Mouse (Mus musculus) forebrain, embryonic 10.5 days (tissue): ENCODE results near the gene Acer1. TPM values are rescaled to one million over a fixed set of nuclear protein-coding genes. Genes with fewer than 3 reads are reported as not detected.
"Not testable (repeated sequence)": the region's sequence is repeated elsewhere in the genome, so short reads cannot be mapped to it uniquely, and the experiment has no call there.

Experiments
- DNase-seq: peaks from one replicate; pipeline ENCODE4 v3.0.0-alpha.2; 2017; ENCODE audit warnings: low spot score; ENCODE audit errors: extremely low spot score
- H3K27ac ChIP-seq: fragments of 300-500 bp; sonication (generic); 2 replicates; pipeline ENCODE4 v1.5.1; 2016; ENCODE audit warnings: mild to moderate bottlenecking
- H3K27me3 ChIP-seq: fragments of 300-500 bp; sonication (generic); 2 replicates; pipeline ENCODE4 v1.6.1; 2016; ENCODE audit warnings: mild to moderate bottlenecking; ENCODE audit not compliant: poor library complexity, severe bottlenecking
- H3K36me3 ChIP-seq: fragments of 300-500 bp; sonication (generic); replicated peaks from 2 replicates; pipeline ENCODE4 v1.6.1; 2016; ENCODE audit warnings: mild to moderate bottlenecking, moderate library complexity
- H3K4me1 ChIP-seq: fragments of 300-500 bp; sonication (generic); 2 replicates; pipeline ENCODE4 v1.6.1; 2016
- H3K4me3 ChIP-seq: fragments of 300-500 bp; sonication (generic); 2 replicates; pipeline ENCODE4 v1.5.1; 2016; ENCODE audit warnings: mild to moderate bottlenecking, moderate library complexity
- H3K9me3 ChIP-seq: fragments of 300-500 bp; sonication (generic); 2 replicates; pipeline ENCODE4 v1.6.1; 2016; ENCODE audit warnings: mild to moderate bottlenecking, moderate library complexity
- WGBS: fragments of 180-500 bp; shearing (Covaris S2); methylation state at CpG from one replicate; pipeline ENCODE4 v1.1.7; 2016; 5-methylcytosine and 5-hydroxymethylcytosine counted together
- polyA plus RNA-seq: library from polyadenylated mRNA; unstranded; fragments of >200 nt; fragmentation: Nextera tagmentation; extraction: Ambion mirVana; gene quantifications from 2 replicates; pipeline ENCODE4 v1.2.1, GENCODE M21; 2016

Gene Acer1
- polyA plus RNA-seq, 1 experiment from 2014 or later: not detected

DNA sequence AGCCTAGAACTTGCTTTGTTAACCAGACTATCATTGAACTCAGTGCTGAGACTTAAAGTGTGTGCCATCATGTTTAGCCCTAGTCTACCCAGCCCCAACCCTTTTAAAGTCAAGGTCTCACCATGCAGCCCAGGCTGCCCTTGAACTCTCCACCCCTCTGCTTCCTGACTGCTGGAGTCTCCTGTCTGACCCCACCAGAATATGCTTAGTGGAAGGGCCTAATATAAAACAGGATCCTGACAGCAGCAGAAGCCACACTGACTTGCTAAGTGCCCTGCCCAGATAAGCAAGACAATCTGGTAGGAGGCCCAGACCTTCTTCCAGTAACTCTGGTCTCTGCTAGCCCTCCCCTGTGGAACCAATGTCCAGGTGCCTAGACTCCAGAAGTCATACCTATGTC is 52.8 kb downstream of the Acer1 start:
- Histone ChIP-seq H3K27me3 (no peaks in the 10 kb centered on the region), H3K4me3 (no peak overlapping the region), H3K27ac (no peak overlapping the region), H3K36me3 (peaks cover 93% of the 10 kb centered on the region), H3K9me3 (no peaks in the 10 kb centered on the region), H3K4me1 (peaks cover 37% of the 10 kb centered on the region)
- no peak for DNase-seq

DNA sequence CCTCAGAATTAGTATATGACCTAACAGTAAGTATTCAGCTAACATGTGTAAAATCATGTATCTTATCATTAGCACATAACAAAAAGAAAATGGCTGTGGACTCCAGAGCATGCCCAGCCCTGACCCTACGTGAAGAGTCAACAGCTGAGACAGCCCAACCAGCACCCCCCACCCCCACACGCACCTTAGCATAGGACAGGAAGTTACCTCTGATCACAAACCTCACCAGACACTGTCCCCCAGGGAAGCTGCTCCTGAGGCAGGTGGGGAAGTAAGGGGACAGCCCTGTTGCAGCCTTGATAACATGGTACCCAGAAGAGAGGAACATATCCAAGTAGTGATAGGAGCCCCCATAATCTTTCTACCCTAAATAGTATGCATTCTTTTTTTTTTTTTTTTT is 55.9 kb downstream of the Acer1 start:
- WGBS: 97% methylated on average over 2 of the region's 2 CpGs
- peaks cover 95% of the 10 kb centered on the region for H3K36me3 ChIP-seq

DNA sequence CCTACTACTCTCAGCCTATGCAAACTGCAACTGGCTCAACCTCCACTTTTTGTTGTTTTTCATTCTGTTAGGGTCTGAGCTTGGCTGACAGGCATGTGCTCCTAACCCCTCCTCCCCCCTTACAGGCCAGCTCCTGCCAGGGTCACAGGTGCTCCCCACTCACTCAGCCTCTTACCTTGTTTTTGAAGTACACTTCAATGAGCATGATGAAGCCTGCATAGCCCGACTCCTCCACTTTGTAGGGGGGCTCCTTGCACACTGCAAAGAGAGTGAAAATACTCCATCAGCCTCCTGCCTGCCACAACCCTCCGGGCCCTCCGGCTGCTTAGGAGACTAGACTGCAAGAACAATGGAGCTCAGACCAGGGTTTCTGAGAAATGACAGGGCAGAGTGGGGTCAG is 62.2 kb downstream of the Acer1 start:
- no peaks in the 10 kb centered on the region for H3K4me1 ChIP-seq
- WGBS: 84% methylated on average over 3 of the region's 3 CpGs
- H3K9me3 ChIP-seq: no peaks in the 10 kb centered on the region; the same call in 1 of the 2 replicates
- no peak overlapping the region for H3K27ac ChIP-seq
- peaks cover 99% of the 10 kb centered on the region for H3K36me3 ChIP-seq
- no peak overlapping the region for H3K4me3 ChIP-seq
- DNase-seq: no peak
- no peaks in the 10 kb centered on the region for H3K27me3 ChIP-seq

More for the DNA sequence above, 55.9 kb downstream of the Acer1 start:
- no peak for DNase-seq
- H3K27ac ChIP-seq: no peak overlapping the region
- H3K9me3 ChIP-seq: no peaks in the 10 kb centered on the region; the same call in 1 of the 2 replicates
- no peak overlapping the region for H3K4me3 ChIP-seq
- H3K27me3 ChIP-seq: no peaks in the 10 kb centered on the region
- peaks cover 14% of the 10 kb centered on the region for H3K4me1 ChIP-seq

DNA sequence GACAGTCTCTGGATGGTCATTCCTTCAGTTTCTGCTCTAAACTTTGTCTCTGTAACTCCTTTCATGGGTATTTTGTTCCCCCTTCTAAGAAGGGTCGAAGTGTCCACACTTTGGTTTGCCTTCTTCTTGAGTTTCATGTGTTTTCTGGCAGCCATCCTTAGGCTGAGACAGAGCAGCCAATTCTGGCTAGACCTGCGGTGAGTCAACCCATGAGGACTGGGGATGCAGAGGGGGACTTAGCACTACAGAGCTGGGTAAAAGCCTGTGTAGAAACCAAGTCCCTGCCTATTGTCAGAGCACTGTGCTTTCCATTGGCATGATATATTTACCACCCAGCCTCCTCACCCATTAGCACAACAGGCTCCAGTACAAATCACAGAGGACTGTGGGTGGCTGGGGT is 64.8 kb downstream of the Acer1 start:
- Histone ChIP-seq H3K36me3 (peaks cover 99% of the 10 kb centered on the region), H3K27ac (no peak overlapping the region), H3K4me3 (no peak overlapping the region), H3K4me1 (no peaks in the 10 kb centered on the region), H3K9me3 (no peaks in the 10 kb centered on the region), H3K27me3 (no peaks in the 10 kb centered on the region)
- DNase-seq: no peak
- 92% methylated on average over 2 of the region's 2 CpGs for WGBS

DNA sequence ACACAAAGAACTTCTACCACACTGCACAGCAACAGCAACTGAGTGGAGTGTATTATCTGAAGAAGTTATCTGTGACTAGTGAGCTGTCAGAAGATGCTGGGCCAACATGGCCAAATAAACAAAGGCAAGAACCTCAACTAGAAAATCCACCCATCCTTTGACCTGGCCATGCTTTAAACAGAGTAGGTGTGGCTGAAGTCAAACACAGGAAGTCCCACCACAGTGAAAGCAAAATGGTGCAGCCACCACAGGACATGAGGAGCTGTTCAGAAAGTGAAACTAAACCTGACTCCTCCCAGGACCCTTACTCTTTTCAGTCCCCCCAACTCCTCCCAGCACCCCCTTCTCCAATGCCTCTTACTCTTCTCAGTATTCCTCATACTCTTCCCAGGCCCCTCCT is 68.5 kb downstream of the Acer1 start:
- Histone ChIP-seq H3K27ac (no peak overlapping the region), H3K9me3 (no peaks in the 10 kb centered on the region), H3K4me1 (no peaks in the 10 kb centered on the region), H3K27me3 (no peaks in the 10 kb centered on the region), H3K36me3 (peaks cover 99% of the 10 kb centered on the region), H3K4me3 (no peak overlapping the region)
- DNase-seq: no peak

DNA sequence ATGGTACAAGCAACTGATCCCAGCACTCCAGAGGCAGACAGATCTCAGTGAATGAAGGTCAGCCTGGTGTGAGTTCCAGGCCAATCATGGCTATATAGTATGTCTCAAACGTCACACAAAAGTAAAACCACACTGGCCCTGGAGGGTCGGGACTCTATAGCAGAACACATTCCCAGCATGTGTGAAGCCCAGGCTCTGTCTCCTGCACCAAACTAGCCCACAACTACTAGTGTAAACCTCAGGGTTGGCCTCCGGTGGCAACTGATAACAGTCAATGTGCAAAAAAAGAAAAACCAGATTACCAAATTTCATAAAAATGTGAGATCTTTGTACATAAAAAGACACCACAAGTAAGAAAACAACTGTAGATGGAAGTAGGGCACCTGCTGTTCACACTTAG is 68.9 kb downstream of the Acer1 start:
- Histone ChIP-seq H3K4me3 (no peak overlapping the region), H3K27me3 (no peaks in the 10 kb centered on the region), H3K4me1 (no peaks in the 10 kb centered on the region), H3K9me3 (no peaks in the 10 kb centered on the region), H3K27ac (no peak overlapping the region), H3K36me3 (peaks cover 99% of the 10 kb centered on the region)
- no peak for DNase-seq
- 96% methylated on average over 3 of the region's 3 CpGs for WGBS

DNA sequence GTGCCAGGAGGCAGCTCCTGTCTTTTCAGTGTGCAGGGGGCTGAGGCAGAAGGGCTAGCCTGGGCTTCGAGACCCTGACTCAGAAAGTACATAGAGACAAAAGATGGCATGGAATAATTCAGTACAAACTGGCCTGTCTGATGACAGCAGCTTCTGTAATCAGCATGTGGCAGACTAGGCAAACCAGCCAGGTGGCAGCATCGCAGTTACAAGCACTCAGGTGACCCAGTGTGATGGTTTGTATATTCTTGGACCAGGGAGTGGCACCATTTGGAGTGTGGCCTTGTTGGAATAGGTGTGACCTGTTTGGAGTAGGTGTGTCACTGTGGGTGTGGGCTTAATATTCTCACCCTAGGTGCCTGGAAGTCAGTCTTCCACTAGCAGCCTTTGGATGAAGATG is 72.2 kb downstream of the Acer1 start:
- WGBS: 86% methylated on average over 2 of the region's 2 CpGs
- H3K4me3 ChIP-seq, DNase-seq, H3K27me3 ChIP-seq, H3K4me1 ChIP-seq, H3K27ac ChIP-seq, H3K9me3 ChIP-seq: not testable (repeated sequence)
- H3K36me3 ChIP-seq: peaks cover 100% of the 10 kb centered on the region

DNA sequence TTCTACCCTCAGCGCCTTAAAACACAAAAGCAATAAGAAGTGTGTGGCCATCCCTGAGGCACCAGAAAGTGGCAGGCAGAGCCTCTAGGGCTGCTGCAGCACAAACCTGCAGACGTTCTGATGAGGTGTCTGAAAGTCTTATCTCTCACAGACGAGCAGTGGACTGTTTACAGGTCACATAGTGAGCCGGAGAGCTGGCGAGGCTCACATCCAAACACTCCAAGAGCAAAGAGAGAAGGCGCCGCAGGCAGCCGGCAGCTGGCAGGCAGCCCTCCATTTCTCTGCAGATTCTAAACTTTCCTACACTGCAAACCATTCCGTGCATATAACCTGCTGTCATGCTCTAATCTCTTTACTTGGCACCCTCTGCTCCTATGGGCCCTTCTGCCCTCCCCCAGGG is 74.0 kb downstream of the Acer1 start:
- 93% methylated on average over 9 of the region's 9 CpGs for WGBS
- Histone ChIP-seq H3K4me3 (no peak overlapping the region), H3K27ac (no peak overlapping the region), H3K27me3 (no peaks in the 10 kb centered on the region), H3K36me3 (peaks cover 100% of the 10 kb centered on the region), H3K4me1 (no peaks in the 10 kb centered on the region), H3K9me3 (no peaks in the 10 kb centered on the region)
- DNase-seq: no peak

DNA sequence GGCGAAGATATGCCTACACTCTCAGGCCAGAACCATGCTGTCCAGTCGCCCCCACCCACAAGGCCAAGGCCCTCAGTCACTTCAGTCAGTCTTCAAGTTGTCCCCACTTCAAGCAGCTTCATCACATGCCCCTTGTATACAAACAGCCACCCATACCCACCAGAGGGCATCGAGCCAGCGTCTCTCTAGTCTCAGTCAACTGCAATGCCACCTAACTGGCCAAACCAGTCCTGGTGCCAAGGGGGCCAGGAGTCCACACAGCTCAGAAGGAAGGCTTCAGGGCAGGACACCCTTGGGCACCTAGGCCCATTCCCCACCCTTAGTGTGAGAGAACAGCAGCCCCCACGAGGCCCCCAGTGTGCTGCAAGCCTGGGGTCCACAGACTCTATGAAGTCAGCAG is 74.8 kb downstream of the Acer1 start:
- Histone ChIP-seq H3K27ac (no peak overlapping the region), H3K4me1 (no peaks in the 10 kb centered on the region), H3K4me3 (no peak overlapping the region), H3K36me3 (peaks cover 100% of the 10 kb centered on the region), H3K27me3 (no peaks in the 10 kb centered on the region), H3K9me3 (no peaks in the 10 kb centered on the region)
- DNase-seq: no peak
- WGBS: 91% methylated on average over 5 of the region's 5 CpGs

DNA sequence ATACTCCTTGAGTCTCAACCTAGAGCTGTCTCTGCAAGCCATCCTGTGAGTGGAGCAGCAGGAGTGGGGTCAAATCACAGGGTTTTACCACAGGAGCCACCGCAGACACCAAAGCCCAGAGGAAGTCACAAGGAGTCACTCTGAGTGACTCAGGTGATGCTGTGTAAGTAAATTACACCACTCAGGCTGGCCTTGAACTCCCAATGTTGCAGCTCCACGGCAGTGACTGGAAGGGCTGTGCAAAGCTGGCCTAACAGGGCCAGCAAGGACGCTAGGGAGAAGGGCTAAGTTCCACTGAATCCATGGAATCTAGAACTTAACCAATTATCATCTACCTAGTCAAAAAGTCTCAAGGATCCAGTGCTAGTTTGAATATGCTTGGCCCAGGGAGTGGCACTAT is 75.8 kb downstream of the Acer1 start:
- H3K4me3 ChIP-seq: no peak overlapping the region
- no peaks in the 10 kb centered on the region for H3K9me3 ChIP-seq
- H3K4me1 ChIP-seq: no peaks in the 10 kb centered on the region
- H3K27ac ChIP-seq: no peak overlapping the region
- peaks cover 100% of the 10 kb centered on the region for H3K36me3 ChIP-seq
- 86% methylated on average over 3 of the region's 3 CpGs for WGBS
- no peak for DNase-seq
- H3K27me3 ChIP-seq: no peaks in the 10 kb centered on the region

Other genes starting within 250 kb of the Acer1 start
- 3.2 and 3.5 TPM in 2 replicates for gene Nrtn, start 224.6 kb downstream of the Acer1 start, polyA plus RNA-seq
- 46.0 and 46.2 TPM in 2 replicates for gene Dus3l, start 217.4 kb downstream of the Acer1 start, polyA plus RNA-seq
- gene Prr22, start 211.9 kb downstream of the Acer1 start, polyA plus RNA-seq: 1.8 and 1.9 TPM in 2 replicates
- 7.8 and 9.6 TPM in 2 replicates for gene Rfx2, start 151.1 kb downstream of the Acer1 start, polyA plus RNA-seq
- not detected in 2 replicates for gene Acsbg2, start 107.7 kb downstream of the Acer1 start, polyA plus RNA-seq
- gene 1700061G19Rik, start 106.6 kb downstream of the Acer1 start, polyA plus RNA-seq: 0.26 and 0.46 TPM in 2 replicates
- 72.7 and 74.6 TPM in 2 replicates for gene Mllt1, start 46.7 kb downstream of the Acer1 start, polyA plus RNA-seq
- 186 and 188 TPM in 2 replicates for gene Clpp, start 8.2 kb upstream of the Acer1 start, polyA plus RNA-seq
- 37.0 and 38.6 TPM in 2 replicates for gene Alkbh7, start 15.2 kb upstream of the Acer1 start, polyA plus RNA-seq
- gene Pspn, start 17.9 kb upstream of the Acer1 start, polyA plus RNA-seq: 0.35 and 0.50 TPM in 2 replicates
- gene Gtf2f1, start 29.2 kb upstream of the Acer1 start, polyA plus RNA-seq: 82.3 and 83.9 TPM in 2 replicates
- gene Gm17949, start 29.3 kb upstream of the Acer1 start, polyA plus RNA-seq: 0.34 and 0.43 TPM in 2 replicates
- 47.7 and 50.2 TPM in 2 replicates for gene Khsrp, start 49.4 kb upstream of the Acer1 start, polyA plus RNA-seq
- not detected in 2 replicates for gene Slc25a41, start 59.5 kb upstream of the Acer1 start, polyA plus RNA-seq
- gene Crb3, start 77.0 kb upstream of the Acer1 start, polyA plus RNA-seq: 3.6 and 4.0 TPM in 2 replicates
- gene Slc25a23, start 77.7 kb upstream of the Acer1 start, polyA plus RNA-seq: 10.0 and 10.6 TPM in 2 replicates
- 2.7 and 4.1 TPM in 2 replicates for gene Dennd1c, start 96.4 kb upstream of the Acer1 start, polyA plus RNA-seq
- 36.2 and 40.1 TPM in 2 replicates for gene Tubb4a, start 105.7 kb upstream of the Acer1 start, polyA plus RNA-seq
- 10.6 and 11.3 TPM in 2 replicates for gene Tnfsf9, start 123.2 kb upstream of the Acer1 start, polyA plus RNA-seq
- not detected in 2 replicates for gene Cd70, start 167.7 kb upstream of the Acer1 start, polyA plus RNA-seq
- gene Tnfsf14, start 212.1 kb upstream of the Acer1 start, polyA plus RNA-seq: 0.15 and 0.16 TPM in 2 replicates
- 0.30 TPM in 1 of 2 replicates, not detected in the other for gene C3, start 246.0 kb upstream of the Acer1 start, polyA plus RNA-seq